Mouse (Mus musculus): ENCODE data around the gene Myl10.

DNA sequence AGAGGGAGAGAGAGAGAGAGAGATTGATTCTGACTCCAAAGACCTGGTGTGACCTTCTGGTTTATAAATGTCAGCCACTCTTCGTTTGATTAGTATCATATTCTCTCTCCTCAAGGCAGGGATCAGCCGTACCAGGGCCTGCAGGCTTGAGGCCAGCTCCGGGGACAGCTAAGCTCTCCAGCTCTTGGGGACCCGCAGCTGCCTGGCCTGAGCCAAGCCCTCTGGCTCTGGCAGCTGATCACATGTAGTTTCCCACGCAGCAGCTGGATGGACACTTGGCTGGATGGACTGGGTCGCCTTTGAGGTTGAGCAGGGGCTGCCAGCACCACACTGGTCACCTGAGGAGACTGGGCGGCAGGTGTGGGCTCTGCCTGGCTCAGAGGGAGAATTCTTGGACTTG is 5.4 kb upstream of the Myl10 start:
- TF ChIP-seq CTCF (IDR thresholded peaks at IDR 0.05; ENCODE audit: insufficient read depth, low read depth, low read length) (no peak), POLR2A (IDR thresholded peaks at IDR 0.05; ENCODE audit: insufficient read depth, low read depth, low read length) (no peak)
